Mouse (Mus musculus) kidney, adult 8-10 months (tissue): Measurements from ENCODE around the gene Iqch.
A peak's percentile ranks its signal among the peaks of the same experiment; 100 is the strongest.

Experiments used
- DNase-seq, 2 experiments: peaks; one replicate each; pipeline ENCODE4 v3.0.0; 2022

The Iqch gene

DNA sequence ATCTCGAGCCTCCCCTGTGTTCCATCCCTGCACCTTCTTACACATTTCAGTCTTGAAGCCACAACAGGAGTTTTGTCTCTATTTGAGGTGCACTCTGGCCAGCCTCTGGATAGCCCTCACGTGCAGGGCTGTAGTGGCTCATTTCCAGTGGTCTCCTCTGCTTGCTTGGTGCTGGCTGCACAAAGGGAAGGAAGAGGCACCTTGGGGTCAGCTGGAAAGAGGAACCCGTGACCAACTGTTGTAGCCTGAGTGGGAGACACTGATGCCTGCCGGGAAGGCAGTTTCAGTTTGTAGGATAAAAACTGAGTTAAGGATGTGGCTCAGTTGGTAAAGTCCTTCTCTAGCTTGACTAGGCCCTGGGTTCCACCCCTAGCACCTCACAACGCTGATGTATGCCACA, 9.7 kb upstream of the Iqch start:
- peak in 1 of 2 experiments; percentile 13 for DNase-seq

GRCm38 (mm10) chr9:63610841-63611366, 8.6 kb upstream of the Iqch start:
- peak; percentile 37 to 44 for DNase-seq

DNA sequence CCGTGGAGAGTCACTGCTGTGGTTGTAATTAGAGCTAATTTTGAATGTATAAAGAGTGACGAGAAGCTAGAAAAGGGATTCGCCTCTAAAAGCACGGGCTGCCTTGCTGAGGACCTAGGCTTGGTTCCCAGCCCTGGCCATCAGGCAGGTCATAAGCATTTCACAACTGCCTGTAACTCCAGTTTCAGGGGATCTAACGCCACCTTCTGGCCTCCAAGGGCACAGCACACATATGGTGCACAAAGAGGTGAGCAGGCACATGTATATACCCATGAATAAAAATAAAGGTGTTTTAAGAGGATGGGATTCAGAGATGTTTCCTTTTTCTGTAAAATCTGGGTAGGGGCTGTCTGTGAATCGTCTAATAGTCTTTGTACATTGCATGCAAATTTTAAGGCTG, 7.9 kb upstream of the Iqch start:
- DNase-seq, result no peak

- peak in 1 of 2 experiments; percentile 39 for DNase-seq
Observed at GRCm38 (mm10) chr9:63609776-63610175, 7.5 kb upstream of the Iqch start.

GRCm38 (mm10) chr9:63609246-63609645, 7.0 kb upstream of the Iqch start:
- DNase-seq, result no peak

- DNase-seq, result no peak
Observed at GRCm38 (mm10) chr9:63608006-63608405, 5.7 kb upstream of the Iqch start.

GRCm38 (mm10) chr9:63606594-63606993, 4.3 kb upstream of the Iqch start:
- DNase-seq, result no peak

DNA sequence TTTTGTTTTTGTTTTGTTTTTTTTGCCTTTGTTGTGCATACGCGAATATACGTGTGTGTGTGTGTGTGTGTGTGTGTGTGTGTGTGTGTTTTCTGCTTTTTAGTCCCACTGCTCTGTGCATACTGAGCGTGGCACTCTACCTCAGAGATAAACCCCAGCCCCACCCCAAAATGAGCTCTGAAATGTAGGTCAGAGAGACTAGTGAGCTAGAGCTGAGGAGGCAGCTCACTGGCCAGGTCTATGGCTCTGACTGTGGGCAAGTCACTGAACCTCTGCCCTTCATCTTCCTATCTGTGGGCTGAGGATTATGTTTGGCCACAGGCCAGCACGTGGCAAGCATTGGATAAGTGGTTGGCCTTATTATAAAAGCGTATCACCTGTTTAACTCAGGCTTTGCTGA, 1.6 kb upstream of the Iqch start:
- DNase-seq, result peak in 1 of 2 experiments; percentile 42

- DNase-seq, result peak; percentile 76 to 83
Observed at GRCm38 (mm10) chr9:63596660-63597059, 5.6 kb downstream of the Iqch start.

DNA sequence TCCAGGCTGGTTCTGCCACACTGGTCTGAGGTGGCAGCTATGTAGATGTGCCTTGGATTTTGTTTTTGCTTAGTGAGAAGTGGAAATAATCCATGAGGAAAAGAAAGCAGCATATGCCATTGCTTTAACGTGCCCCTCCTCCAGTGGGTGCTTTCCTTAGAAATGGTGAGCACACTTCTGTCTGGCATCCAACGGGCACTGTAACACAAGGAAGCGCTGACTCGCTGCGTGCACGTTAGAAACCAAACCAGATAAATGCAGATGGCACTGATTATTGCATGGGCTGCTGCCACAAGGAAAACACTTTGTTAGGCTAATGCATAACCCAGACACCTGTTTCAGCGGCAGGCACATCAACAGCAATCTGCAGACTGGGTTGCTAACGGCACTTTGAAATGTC, 6.6 kb downstream of the Iqch start:
- no peak for DNase-seq

DNA sequence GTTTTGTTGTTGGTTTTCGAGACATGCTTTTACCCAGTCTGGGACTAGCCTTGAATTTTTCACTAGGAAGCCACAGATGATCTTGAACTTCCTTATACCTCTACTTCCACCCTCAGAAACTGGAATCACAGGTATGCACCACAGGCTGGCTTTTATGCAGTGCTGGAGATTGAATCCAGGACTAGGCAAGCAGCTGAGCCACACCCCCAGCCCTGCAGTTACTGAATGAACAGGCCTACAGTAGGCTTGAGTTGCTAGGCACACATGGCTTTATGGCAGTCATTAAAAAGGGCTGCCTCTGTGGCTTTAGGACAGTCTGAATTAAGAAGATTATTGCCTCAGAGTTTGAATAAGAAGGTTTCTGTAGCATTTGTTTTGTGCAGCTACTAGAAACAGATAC, 7.3 kb downstream of the Iqch start:
- no peak for DNase-seq

DNA sequence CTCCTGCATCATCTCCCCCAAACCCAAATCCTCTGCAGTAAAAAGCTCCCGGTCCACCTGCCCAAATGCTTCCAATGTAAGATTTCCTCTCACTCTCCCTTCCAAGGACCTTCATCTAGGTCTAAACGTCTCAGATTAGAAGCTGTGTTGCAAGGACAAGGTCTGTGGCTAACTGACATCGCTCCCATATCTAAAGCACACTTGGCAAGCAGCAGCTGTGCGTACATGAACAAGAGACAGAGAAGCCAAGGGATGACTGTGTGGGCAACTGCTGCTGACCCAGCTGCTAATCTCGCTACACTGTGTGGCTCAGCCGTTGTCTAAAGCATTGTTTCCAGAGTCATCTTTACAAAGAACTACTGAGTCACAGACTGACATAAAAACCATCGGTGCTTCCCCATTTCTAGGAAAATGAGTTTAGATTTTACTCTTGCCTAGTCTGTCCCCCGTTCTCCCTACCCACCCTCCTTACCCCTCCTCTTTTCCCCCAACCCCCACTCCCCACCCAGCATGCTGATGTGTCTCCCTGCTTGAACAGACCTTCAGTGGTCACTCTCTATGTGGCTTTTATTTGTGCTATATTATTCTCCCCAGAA, 10.5 kb downstream of the Iqch start:
- DNase-seq, result no peak

GRCm38 (mm10) chr9:63590592-63590991, 11.7 kb downstream of the Iqch start:
- DNase-seq, result no peak

- no peak for DNase-seq
Observed at GRCm38 (mm10) chr9:63589209-63589608, 13.1 kb downstream of the Iqch start.

DNA sequence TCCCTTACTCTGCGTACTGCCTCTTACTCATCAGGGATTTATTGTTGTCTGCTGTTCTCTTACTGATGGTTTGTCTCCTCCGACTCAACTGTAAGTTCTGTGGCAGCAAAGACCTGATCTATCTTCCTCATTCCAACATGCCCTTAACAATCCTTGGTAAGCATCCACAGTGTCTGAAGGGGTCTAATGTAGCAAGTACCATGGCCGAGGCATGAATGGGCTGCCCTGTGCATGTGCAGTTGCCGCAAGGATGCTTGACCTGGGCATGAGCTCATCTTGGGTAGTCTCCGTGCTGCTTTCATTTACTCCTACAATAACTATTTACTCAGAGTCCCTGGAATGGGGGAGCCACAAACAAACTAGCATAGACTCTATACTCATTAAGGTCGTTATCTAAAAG, 17.0 kb downstream of the Iqch start:
- DNase-seq, result no peak

- DNase-seq, result no peak
Observed at GRCm38 (mm10) chr9:63581778-63582177, 20.5 kb downstream of the Iqch start.

- DNase-seq, result no peak
Observed at GRCm38 (mm10) chr9:63580046-63580445, 22.2 kb downstream of the Iqch start.

DNA sequence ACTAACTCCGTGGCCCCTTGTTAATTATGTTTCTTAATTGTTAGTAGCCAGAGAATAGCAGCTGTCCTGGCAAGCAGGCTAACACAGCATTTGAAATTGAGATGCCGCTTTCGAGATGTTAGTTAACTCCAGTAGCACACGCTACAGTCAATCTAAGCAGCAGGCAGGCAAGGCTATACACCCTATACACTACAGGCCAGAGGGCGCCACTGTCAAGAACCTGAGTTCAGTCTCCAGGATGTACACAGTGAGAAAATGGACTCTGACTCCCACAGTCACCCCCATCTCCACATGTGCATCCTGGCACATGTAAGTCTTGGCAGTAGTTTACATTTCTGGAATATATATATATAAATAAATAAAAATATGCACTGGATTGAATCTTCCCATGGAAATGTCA, 22.6 kb downstream of the Iqch start:
- DNase-seq, result no peak

- no peak for DNase-seq
Observed at GRCm38 (mm10) chr9:63577469-63577868, 24.8 kb downstream of the Iqch start.

GRCm38 (mm10) chr9:63572874-63573273, 29.4 kb downstream of the Iqch start:
- DNase-seq, result no peak

DNA sequence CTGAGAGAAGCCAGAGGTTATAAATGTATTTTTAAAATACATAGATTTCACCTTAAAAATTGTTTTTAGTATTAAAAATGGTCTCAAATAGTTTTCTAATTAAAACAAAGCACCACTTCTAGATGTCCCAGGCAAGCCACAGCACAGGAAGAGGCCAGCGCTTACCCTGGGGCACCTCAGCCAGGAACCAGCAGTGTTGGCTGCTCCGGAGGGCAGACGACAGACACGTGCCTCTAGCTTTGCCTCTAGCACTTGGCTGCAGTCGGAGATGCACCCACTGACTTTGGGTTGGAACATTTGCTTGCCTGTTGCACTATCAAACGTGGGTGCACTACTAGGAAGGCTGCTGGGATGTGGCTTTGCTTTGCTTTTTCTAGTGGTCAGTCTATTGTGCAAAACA, 30.4 kb downstream of the Iqch start:
- DNase-seq, result no peak

GRCm38 (mm10) chr9:63568808-63569207, 33.5 kb downstream of the Iqch start:
- no peak for DNase-seq

DNA sequence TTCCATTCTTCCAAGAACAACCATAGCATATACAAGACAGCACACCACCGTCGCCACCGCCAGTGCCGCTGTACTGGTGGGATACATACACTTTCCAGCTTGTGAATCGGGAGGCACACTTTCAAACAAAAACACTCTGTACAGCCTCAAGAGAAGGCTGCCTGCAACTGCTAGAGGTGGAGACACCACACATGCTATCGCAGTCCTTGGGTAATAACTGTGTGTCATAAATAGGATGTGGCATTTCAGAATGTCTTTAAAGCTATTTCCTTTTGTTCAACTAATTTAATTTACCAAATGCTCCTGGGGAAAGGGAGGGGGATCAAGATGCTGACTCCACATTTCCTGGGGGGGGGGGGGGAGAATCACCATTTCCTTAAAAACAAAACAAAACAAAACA, 34.0 kb downstream of the Iqch start:
- no peak for DNase-seq

DNA sequence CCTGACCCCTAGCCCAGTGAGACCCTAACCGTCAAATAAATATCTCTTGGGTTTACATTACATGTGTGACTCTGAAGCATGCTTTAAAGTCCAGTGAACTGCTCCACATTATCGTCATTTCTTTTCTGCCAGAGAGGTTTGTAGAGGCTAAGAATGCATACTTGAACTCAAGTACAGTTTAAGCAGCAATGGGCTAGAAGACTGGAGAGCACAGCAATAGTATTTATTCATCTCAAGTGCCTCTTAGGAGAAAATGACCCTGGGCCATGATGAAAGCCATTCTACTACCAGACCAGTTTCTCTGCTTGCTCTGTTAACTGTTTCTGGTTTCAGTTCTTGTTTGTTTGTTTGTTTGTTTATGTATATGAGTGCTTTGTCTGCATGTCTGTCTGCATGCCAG, 38.9 kb downstream of the Iqch start:
- DNase-seq, result no peak

GRCm38 (mm10) chr9:63561931-63562330, 40.4 kb downstream of the Iqch start:
- no peak for DNase-seq
